Mouse (Mus musculus): ENCODE data around the gene Fam78b. TPM values are rescaled to one million over a fixed set of nuclear protein-coding genes. Genes with fewer than 3 reads are reported as not detected.
A peak's percentile ranks its signal among the peaks of the same experiment; 100 is the strongest.

Fam78b gene
- polyA plus RNA-seq, 1 experiment from 2014 or later: 15.3 TPM

DNA sequence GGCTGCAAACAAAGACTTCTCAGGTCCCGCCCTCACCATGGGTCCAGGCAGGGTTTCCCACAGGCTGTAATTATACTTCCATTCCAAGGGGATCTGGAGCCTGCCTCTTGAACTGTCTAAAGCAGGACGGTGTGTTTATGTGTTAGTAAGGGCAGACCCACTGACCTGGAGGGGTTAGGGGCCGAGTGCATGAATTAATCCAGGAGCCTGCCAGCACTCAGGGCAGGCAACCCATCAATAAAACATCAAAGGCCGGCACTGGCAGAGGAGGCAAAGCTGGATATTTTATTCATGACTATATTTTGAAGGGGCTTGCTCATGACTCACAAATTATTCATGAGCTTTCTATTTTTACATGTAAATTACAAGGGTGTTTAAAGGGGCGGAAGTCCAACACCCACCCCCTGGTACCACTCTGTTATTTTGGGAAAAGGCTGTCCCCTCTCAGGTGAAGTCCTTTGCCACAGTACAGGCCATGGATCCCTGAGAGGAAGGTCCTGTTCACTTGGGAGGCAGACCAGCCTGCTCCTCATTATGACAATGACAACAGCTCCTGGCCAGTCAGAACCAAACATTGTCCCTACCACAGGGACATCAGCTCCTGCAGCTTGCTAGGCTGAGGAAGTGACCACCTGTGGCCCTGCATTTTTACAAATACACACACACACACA, 103.9 kb downstream of the Fam78b start:
- no peaks in the 10 kb centered on the region for H3K36me3 ChIP-seq (replicated peaks)
- H3K4me2 ChIP-seq: no peak overlapping the region
- no peaks in the 10 kb centered on the region for H3K9me3 ChIP-seq
- H3K9ac ChIP-seq: no peak overlapping the region
- peaks cover 13% of the 10 kb centered on the region; the same call in 1 of the 2 replicates for H3K4me1 ChIP-seq
- no peaks in the 10 kb centered on the region for H3K27me3 ChIP-seq (replicated peaks)
- H3K27ac ChIP-seq: peak overlapping the region; percentile 70
- 23% methylated on average over 5 of the region's 5 CpGs for WGBS
- H3K4me3 ChIP-seq: no peak overlapping the region
- peak; percentile 80 for ATAC-seq (replicated peaks)

DNA sequence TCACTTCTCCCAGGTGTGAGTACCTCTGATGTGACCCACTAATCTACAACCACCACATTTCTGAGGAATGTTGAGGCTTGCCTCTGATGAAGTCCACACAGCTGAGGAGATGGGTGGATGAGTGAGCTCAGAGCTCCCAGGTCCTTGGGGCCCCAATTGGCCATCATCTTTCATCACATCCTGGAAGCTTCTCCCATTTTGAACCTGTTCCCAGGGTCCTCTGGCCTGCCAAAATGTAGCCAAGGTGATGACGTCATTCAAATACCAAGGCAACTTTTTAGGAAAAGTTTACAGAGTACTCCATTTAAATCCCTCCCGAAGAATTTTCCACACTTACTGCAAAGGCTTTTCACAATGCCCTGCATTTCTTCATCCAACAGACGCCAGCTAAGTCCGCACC, 104.7 kb downstream of the Fam78b start:
- Histone ChIP-seq H3K27ac (peak overlapping the region; percentile 70; the same call in 1 of the 2 replicates), H3K4me1 (peaks cover 13% of the 10 kb centered on the region; the same call in 1 of the 2 replicates), H3K9me3 (no peaks in the 10 kb centered on the region), H3K36me3 (replicated peaks) (no peaks in the 10 kb centered on the region), H3K4me2 (no peak overlapping the region), H3K4me3 (no peak overlapping the region), H3K9ac (no peak overlapping the region), H3K27me3 (replicated peaks) (no peaks in the 10 kb centered on the region)
- 92% methylated on average over 4 of the region's 4 CpGs for WGBS
- no peak for ATAC-seq (replicated peaks)

GRCm38 (mm10) chr1:167108973-167109509, 107.8 kb downstream of the Fam78b start:
- H3K27ac ChIP-seq: 0 out of 2 replicates have a peak overlapping the region, but pooled peaks have one; percentile 15
- H3K36me3 ChIP-seq (replicated peaks): no peaks in the 10 kb centered on the region
- H3K4me3 ChIP-seq: no peak overlapping the region
- no peak overlapping the region for H3K9ac ChIP-seq
- no peak; the same call in 1 of the 2 replicates for ATAC-seq (replicated peaks)
- H3K4me1 ChIP-seq: peaks cover 13% of the 10 kb centered on the region; the same call in 1 of the 2 replicates
- H3K27me3 ChIP-seq (replicated peaks): no peaks in the 10 kb centered on the region
- H3K4me2 ChIP-seq: no peak overlapping the region
- no peaks in the 10 kb centered on the region for H3K9me3 ChIP-seq
- 68% methylated on average over 8 of the region's 8 CpGs for WGBS

GRCm38 (mm10) chr1:167114363-167115050, 113.3 kb downstream of the Fam78b start:
- H3K27me3 ChIP-seq (replicated peaks): no peaks in the 10 kb centered on the region
- no peak overlapping the region for H3K27ac ChIP-seq
- H3K9me3 ChIP-seq: no peaks in the 10 kb centered on the region
- H3K36me3 ChIP-seq (replicated peaks): no peaks in the 10 kb centered on the region
- WGBS: 60% methylated on average over 4 of the region's 4 CpGs
- H3K4me2 ChIP-seq: no peak overlapping the region
- peaks cover 14% of the 10 kb centered on the region for H3K4me1 ChIP-seq
- no peak for ATAC-seq (replicated peaks)
- no peak overlapping the region for H3K9ac ChIP-seq
- no peak overlapping the region for H3K4me3 ChIP-seq

- WGBS: 25% methylated on average over 4 of the region's 4 CpGs
- Histone ChIP-seq H3K4me1 (peaks cover 19% of the 10 kb centered on the region), H3K4me3 (no peak overlapping the region), H3K9me3 (no peaks in the 10 kb centered on the region), H3K9ac (no peak overlapping the region), H3K4me2 (no peak overlapping the region), H3K36me3 (replicated peaks) (no peaks in the 10 kb centered on the region), H3K27me3 (replicated peaks) (no peaks in the 10 kb centered on the region), H3K27ac (peak overlapping the region; percentile 25; the same call in 1 of the 2 replicates)
- no peak for ATAC-seq (replicated peaks)
Measured at GRCm38 (mm10) chr1:167115121-167115520, 113.9 kb downstream of the Fam78b start.

DNA sequence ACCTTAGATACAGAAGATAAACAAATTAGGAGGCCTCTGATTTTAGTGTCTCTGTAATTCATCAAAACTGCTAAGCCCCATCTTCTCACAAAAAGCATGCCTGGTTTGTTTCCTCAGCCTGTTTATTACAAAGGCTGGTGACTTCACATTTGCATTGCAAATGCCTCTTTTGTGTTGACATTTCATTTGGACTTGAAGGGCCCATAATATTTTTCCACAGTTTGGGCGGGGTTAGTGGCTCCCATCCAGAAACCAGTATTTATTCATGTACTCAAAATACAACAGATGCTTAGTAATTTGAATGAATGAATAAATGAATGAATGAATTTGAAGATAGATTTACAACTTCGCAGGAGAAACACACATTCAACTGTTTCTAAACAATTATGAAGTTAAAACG, 115.5 kb downstream of the Fam78b start:
- no peak overlapping the region for H3K27ac ChIP-seq
- no peak for ATAC-seq (replicated peaks)

GRCm38 (mm10) chr1:167118971-167119370, 117.8 kb downstream of the Fam78b start:
- no peaks in the 10 kb centered on the region for H3K9me3 ChIP-seq
- no peak overlapping the region for H3K9ac ChIP-seq
- ATAC-seq (replicated peaks): peak; percentile 35; the same call in 1 of the 2 replicates
- no peak overlapping the region for H3K4me3 ChIP-seq
- H3K4me1 ChIP-seq: peaks cover 19% of the 10 kb centered on the region
- H3K36me3 ChIP-seq (replicated peaks): no peaks in the 10 kb centered on the region
- H3K27me3 ChIP-seq (replicated peaks): no peaks in the 10 kb centered on the region
- peak overlapping the region; percentile 43 for H3K27ac ChIP-seq
- H3K4me2 ChIP-seq: peak overlapping the region; percentile 35; the same call in 1 of the 2 replicates
- 60% methylated on average over 7 of the region's 7 CpGs for WGBS

More for the DNA sequence above, 115.5 kb downstream of the Fam78b start:
- Histone ChIP-seq H3K9ac (no peak overlapping the region), H3K27me3 (replicated peaks) (no peaks in the 10 kb centered on the region), H3K4me1 (peaks cover 19% of the 10 kb centered on the region), H3K9me3 (no peaks in the 10 kb centered on the region), H3K36me3 (replicated peaks) (no peaks in the 10 kb centered on the region), H3K4me2 (no peak overlapping the region), H3K4me3 (no peak overlapping the region)
- WGBS: 71% methylated on average over 3 of the region's 3 CpGs

DNA sequence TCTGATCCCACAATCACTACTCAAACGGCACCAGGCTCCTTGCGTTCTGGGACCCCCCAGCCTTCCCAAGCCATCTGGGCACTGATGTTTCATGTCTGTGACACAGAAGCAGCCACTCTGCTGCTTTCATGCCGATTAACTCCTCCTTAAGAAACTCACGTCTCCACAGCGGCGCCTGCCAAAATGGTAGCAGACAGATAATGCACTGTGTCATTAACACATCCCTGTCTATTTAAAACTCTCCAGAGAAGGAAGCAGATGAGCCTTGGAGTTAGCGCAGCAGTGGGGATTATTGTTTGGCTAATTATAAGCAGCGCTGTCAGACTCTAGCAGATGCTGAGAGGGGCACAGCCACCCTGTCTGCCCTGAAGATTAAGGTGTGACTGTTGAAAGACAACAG, 118.2 kb downstream of the Fam78b start:
- Histone ChIP-seq H3K9ac (no peak overlapping the region), H3K27me3 (replicated peaks) (no peaks in the 10 kb centered on the region), H3K4me3 (no peak overlapping the region), H3K36me3 (replicated peaks) (no peaks in the 10 kb centered on the region), H3K4me2 (peak overlapping the region; percentile 35), H3K9me3 (no peaks in the 10 kb centered on the region), H3K27ac (peak overlapping the region; percentile 43), H3K4me1 (peaks cover 19% of the 10 kb centered on the region)
- 23% methylated on average over 8 of the region's 8 CpGs for WGBS
- ATAC-seq (replicated peaks): peak; percentile 66

DNA sequence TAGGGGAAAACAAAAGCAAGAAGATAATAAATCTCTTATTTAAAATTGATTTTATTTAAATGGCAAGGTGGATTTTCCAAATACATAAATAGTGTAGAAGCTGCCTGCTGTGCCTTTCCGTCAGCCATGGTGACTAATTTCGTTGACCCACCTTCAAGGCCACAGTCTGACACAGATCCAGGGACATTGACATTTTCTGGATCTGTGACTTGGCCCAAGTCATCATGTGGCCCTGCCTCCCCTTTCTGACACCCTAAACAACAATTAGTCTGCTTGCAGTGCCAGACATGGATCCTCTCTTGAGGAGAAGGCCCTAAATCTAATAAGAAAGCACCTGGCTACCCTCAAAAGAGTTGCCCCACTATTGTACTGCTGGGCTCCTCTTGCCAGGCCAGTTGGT, 121.2 kb downstream of the Fam78b start:
- H3K27me3 ChIP-seq (replicated peaks): no peaks in the 10 kb centered on the region

GRCm38 (mm10) chr1:167123551-167123950, 122.3 kb downstream of the Fam78b start:
- Histone ChIP-seq H3K36me3 (replicated peaks) (no peaks in the 10 kb centered on the region), H3K4me2 (no peak overlapping the region), H3K9me3 (no peaks in the 10 kb centered on the region), H3K27me3 (replicated peaks) (no peaks in the 10 kb centered on the region), H3K4me3 (no peak overlapping the region), H3K4me1 (peaks cover 14% of the 10 kb centered on the region), H3K9ac (no peak overlapping the region), H3K27ac (no peak overlapping the region)
- no peak for ATAC-seq (replicated peaks)

More for the DNA sequence above, 121.2 kb downstream of the Fam78b start:
- Histone ChIP-seq H3K27ac (no peak overlapping the region), H3K36me3 (replicated peaks) (no peaks in the 10 kb centered on the region), H3K4me3 (no peak overlapping the region), H3K9ac (no peak overlapping the region), H3K4me1 (peaks cover 14% of the 10 kb centered on the region), H3K4me2 (no peak overlapping the region), H3K9me3 (no peaks in the 10 kb centered on the region)
- ATAC-seq (replicated peaks): no peak
- WGBS: 91% methylated on average over 2 of the region's 2 CpGs

- H3K9ac ChIP-seq: no peak overlapping the region
- H3K36me3 ChIP-seq (replicated peaks): no peaks in the 10 kb centered on the region
- no peaks in the 10 kb centered on the region for H3K27me3 ChIP-seq (replicated peaks)
- H3K4me3 ChIP-seq: no peak overlapping the region
- H3K4me2 ChIP-seq: no peak overlapping the region
- no peak for ATAC-seq (replicated peaks)
- no peaks in the 10 kb centered on the region for H3K4me1 ChIP-seq
- no peak overlapping the region for H3K27ac ChIP-seq
- 77% methylated on average over 3 of the region's 3 CpGs for WGBS
- H3K9me3 ChIP-seq: no peaks in the 10 kb centered on the region
Measured at GRCm38 (mm10) chr1:167125870-167126269, 124.7 kb downstream of the Fam78b start.

DNA sequence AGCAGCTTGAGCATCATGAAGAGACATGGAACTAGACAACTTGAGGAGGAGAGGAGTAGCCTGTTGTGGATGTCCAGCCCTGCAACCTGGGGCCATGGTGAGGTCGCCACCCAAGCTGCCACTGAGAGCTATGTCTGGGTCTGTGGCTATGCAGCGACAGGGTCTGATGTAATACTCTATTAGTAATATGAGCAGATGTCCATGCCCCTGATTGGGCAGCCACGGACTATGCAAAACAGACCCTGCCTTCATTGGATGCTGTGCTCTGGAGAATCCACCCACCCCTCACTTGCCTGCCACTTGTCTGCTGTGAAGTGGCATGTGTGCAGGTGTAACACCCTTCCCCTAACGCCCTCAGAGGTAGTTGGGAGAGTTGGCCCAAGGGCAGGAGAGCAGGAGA, 125.1 kb downstream of the Fam78b start:
- Histone ChIP-seq H3K27me3 (replicated peaks) (no peaks in the 10 kb centered on the region), H3K9me3 (no peaks in the 10 kb centered on the region), H3K4me1 (no peaks in the 10 kb centered on the region), H3K4me2 (no peak overlapping the region), H3K27ac (no peak overlapping the region), H3K9ac (no peak overlapping the region), H3K4me3 (no peak overlapping the region), H3K36me3 (replicated peaks) (no peaks in the 10 kb centered on the region)
- ATAC-seq (replicated peaks): no peak
- WGBS: 83% methylated on average over 4 of the region's 4 CpGs

Measured in midbrain, embryonic 15.5 days (tissue).